Mouse (Mus musculus) midbrain, postnatal 0 days (tissue): ENCODE data around the gene Kcnk4. TPM values are rescaled to one million over a fixed set of nuclear protein-coding genes. Genes with fewer than 3 reads are reported as not detected.

Source experiments
- ATAC-seq: fragments of 200-750 bp; cut with Nextera tagmentation; 2 replicates; pipeline ENCODE4 v1.8.0; 2017; ENCODE audit warnings: moderate number of reproducible peaks, mild to moderate bottlenecking, moderate TSS enrichment, moderate library complexity; ENCODE audit not compliant: low FRiP score
- DNase-seq: peaks from one replicate; pipeline ENCODE4 v3.0.0-alpha.2; 2015; ENCODE audit warnings: low spot score
- H3K27ac ChIP-seq: fragments of 300-500 bp; sonication (generic); 2 replicates; pipeline ENCODE4 v1.5.1; 2014; ENCODE audit warnings: low read depth, mild to moderate bottlenecking, low read length, mixed read lengths
- H3K27me3 ChIP-seq: fragments of 300-500 bp; sonication (generic); 2 replicates; pipeline ENCODE4 v1.6.1; 2014; ENCODE audit warnings: low read length, control low read depth, mixed read lengths; ENCODE audit not compliant: insufficient read depth
- H3K36me3 ChIP-seq: fragments of 300-500 bp; sonication (generic); 2 replicates; pipeline ENCODE4 v1.6.1; 2014; ENCODE audit warnings: low read length, control low read depth, mixed read lengths; ENCODE audit not compliant: insufficient read depth
- H3K4me1 ChIP-seq: fragments of 300-500 bp; sonication (generic); 2 replicates; pipeline ENCODE4 v1.6.1; 2014; ENCODE audit warnings: mild to moderate bottlenecking, control low read depth, antibody characterized with exemption, low read length, mixed read lengths; ENCODE audit not compliant: insufficient read depth
- H3K4me2 ChIP-seq: fragments of 300-500 bp; sonication (generic); 2 replicates; pipeline ENCODE4 v1.6.1; 2014; ENCODE audit warnings: low read depth, mild to moderate bottlenecking, low read length, mixed read lengths; ENCODE audit not compliant: poor library complexity, severe bottlenecking
- H3K4me3 ChIP-seq: fragments of 300-500 bp; sonication (generic); 2 replicates; pipeline ENCODE4 v1.5.1; 2014; ENCODE audit warnings: low read depth, mild to moderate bottlenecking, low read length, moderate library complexity
- H3K9ac ChIP-seq: fragments of 300-500 bp; sonication (generic); replicated peaks from 2 replicates; pipeline ENCODE4 v1.6.1; 2014; ENCODE audit warnings: mild to moderate bottlenecking, low read length, moderate library complexity, mixed read lengths; ENCODE audit not compliant: poor library complexity, severe bottlenecking
- H3K9me3 ChIP-seq: fragments of 300-500 bp; sonication (generic); 2 replicates; pipeline ENCODE4 v1.6.1; 2016; ENCODE audit warnings: low read length, control low read depth
- CTCF ChIP-seq: IDR thresholded peaks from 2 replicates; pipeline ENCODE4 v1.5.1; 2016; ENCODE audit warnings: antibody characterized with exemption, mild to moderate bottlenecking
- WGBS: fragments of 180-500 bp; shearing (Covaris S2); extraction: QIAGEN DNeasy Blood & Tissue Kit; methylation state at CpG from one replicate; pipeline ENCODE4 v1.1.7; 2014; 5-methylcytosine and 5-hydroxymethylcytosine counted together
- polyA plus RNA-seq: library from polyadenylated mRNA; unstranded; fragments of >200 nt; fragmentation: Nextera tagmentation; extraction: Ambion mirVana; gene quantifications from 2 replicates; pipeline ENCODE4 v1.2.1, GENCODE M21; 2015
- total RNA-seq: library from RNA; depleted of rRNA; stranded (reverse); fragments of >200 nt; gene quantifications from 2 replicates; pipeline ENCODE4 v1.2.3, GENCODE M21; 2014

Gene Kcnk4
- total and polyA plus RNA-seq, 2 experiments from 2014 or later, result 13.6 to 18.0 TPM

DNA sequence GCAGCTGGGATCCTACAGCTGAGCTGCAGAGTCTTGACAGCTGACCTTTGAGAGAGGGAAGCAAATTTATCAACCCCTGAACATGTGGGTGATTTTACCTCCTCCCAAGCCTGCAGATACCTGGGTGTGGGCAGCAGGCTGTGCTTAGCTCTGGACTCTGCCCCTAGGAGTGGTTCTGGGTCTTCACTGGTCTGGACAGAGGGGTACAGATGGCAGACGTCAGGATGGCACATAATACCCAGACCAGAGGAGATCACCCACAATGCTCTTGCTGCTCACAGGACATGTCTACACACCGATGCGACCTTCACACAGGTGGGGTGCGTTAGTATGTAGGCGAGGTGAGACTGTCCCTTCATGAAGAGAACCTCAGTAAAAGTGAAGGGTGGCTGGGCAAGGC lies 15.2 kb upstream of the Kcnk4 start:
- peaks cover 5% of the 10 kb centered on the region; the same call in 1 of the 2 replicates for H3K36me3 ChIP-seq
- no peaks in the 10 kb centered on the region for H3K27me3 ChIP-seq
- no peak overlapping the region for H3K4me3 ChIP-seq
- no peak overlapping the region for H3K9ac ChIP-seq
- TF ChIP-seq CTCF, result no peak
- no peak overlapping the region for H3K4me2 ChIP-seq
- 91% methylated on average over 5 of the region's 5 CpGs for WGBS
- H3K4me1 ChIP-seq, result 0 out of 2 replicates have a peak, but pooled peaks cover 3% of the 10 kb centered on the region
- ATAC-seq (no peak), DNase-seq (no peak)
- H3K9me3 ChIP-seq, result no peaks in the 10 kb centered on the region
- H3K27ac ChIP-seq, result no peak overlapping the region

DNA sequence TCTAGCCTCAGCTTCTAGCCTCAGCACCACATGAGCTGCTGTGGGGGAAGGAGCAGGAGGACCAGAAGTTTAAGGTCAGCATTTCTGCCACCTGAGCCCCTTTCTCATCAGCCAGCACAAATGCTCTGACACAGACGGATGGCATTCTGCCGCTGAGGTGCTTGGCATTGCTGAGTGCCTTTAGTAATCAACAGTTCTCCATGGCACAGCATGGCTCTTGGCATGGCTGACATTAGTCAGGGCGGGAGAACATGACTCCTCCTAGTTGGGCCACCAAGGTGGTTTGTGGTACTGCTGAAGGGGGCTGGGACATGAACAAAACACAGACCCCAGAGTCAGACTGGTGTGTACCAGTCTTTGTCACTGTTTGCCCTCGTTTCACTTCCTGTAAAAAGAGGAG lies 13.9 kb upstream of the Kcnk4 start:
- no peak for TF ChIP-seq CTCF
- peak; percentile 48 for DNase-seq
- no peak overlapping the region for H3K27ac ChIP-seq
- 80% methylated on average over 4 of the region's 4 CpGs for WGBS
- no peaks in the 10 kb centered on the region for H3K9me3 ChIP-seq
- peaks cover 5% of the 10 kb centered on the region; the same call in 1 of the 2 replicates for H3K36me3 ChIP-seq
- no peak for ATAC-seq
- H3K4me3 ChIP-seq, result no peak overlapping the region
- H3K9ac ChIP-seq, result no peak overlapping the region
- H3K27me3 ChIP-seq, result no peaks in the 10 kb centered on the region
- no peak overlapping the region for H3K4me2 ChIP-seq
- H3K4me1 ChIP-seq, result 0 out of 2 replicates have a peak, but pooled peaks cover 3% of the 10 kb centered on the region

DNA sequence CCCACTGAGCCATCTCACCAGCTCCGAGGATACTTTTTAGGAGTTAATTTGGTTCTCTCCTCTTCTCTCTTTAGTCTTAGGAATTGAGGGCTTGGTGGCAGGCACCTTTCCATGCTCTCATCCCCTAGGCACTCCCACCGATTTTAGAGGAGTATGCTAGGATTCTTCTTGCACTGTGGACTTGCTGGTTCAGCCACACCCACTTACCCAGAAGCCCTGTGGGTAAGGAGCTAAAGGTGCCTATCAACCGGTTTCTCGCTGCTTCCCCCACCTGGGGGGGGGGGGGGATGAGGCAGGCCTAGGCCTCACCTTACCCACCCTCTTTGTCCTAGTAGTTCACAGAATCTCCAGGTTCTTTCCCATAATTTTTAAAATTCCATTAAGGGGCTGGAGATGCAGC lies 13.4 kb upstream of the Kcnk4 start:
- no peak overlapping the region for H3K4me2 ChIP-seq
- H3K9me3 ChIP-seq, result no peaks in the 10 kb centered on the region
- no peak overlapping the region for H3K9ac ChIP-seq
- WGBS, result 58% methylated on average over 4 of the region's 4 CpGs
- DNase-seq (no peak), ATAC-seq (no peak)
- no peak overlapping the region for H3K27ac ChIP-seq
- no peak for TF ChIP-seq CTCF
- H3K4me1 ChIP-seq, result peaks cover 2% of the 10 kb centered on the region
- H3K4me3 ChIP-seq, result no peak overlapping the region
- peaks cover 5% of the 10 kb centered on the region; the same call in 1 of the 2 replicates for H3K36me3 ChIP-seq
- H3K27me3 ChIP-seq, result no peaks in the 10 kb centered on the region

DNA sequence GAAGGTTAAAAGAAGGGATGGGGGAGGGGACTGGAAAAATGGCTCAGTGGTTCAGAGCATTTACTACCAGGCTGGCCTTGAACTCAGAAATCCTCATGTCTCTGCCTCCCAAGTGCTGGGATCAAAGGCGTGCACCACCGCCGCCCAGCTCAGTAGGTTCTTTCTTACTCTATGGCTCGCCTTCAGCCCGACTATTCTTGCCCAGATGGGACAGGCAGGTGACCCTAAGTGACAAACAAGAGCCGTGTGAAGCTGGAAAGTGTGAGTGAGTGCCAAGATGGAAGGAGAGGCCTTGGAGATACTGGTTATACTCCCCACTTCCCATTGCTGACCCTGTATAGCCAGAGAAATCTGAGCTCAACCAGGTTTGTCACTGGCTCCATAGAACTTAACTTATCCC lies 9.4 kb upstream of the Kcnk4 start:
- DNase-seq, result no peak
- no peak overlapping the region for H3K4me3 ChIP-seq
- WGBS, result 92% methylated on average over 6 of the region's 6 CpGs
- H3K9ac ChIP-seq, result no peak overlapping the region
- TF ChIP-seq CTCF, result no peak
- H3K4me1 ChIP-seq, result peaks cover 19% of the 10 kb centered on the region
- H3K4me2 ChIP-seq, result no peak overlapping the region
- H3K9me3 ChIP-seq, result no peaks in the 10 kb centered on the region
- no peaks in the 10 kb centered on the region for H3K27me3 ChIP-seq
- no peak overlapping the region for H3K27ac ChIP-seq
- peaks cover 5% of the 10 kb centered on the region; the same call in 1 of the 2 replicates for H3K36me3 ChIP-seq
- ATAC-seq, result no peak

DNA sequence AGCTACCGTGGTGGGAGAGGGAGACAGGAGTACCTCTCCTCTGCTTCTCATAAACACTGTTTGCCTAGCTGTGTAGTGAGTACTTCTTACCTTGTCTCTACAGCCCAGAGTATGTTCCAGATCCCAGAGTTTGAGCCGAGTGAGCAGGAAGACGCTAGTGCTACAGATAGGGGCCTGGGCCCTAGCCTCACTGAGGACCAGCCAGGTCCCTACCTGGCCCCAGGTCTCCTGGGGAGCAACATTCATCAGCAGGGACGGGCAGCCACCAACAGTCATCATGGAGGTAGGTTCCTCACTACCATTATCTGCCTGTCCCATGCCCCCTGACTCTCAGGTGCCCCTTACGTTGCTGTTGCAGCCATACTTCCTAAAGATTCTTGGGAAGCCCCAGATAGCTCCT lies 8.4 kb upstream of the Kcnk4 start:
- peaks cover 19% of the 10 kb centered on the region for H3K4me1 ChIP-seq
- H3K27me3 ChIP-seq, result no peaks in the 10 kb centered on the region
- no peak for TF ChIP-seq CTCF
- peak overlapping the region; percentile 95 for H3K27ac ChIP-seq
- peak overlapping the region; percentile 100 for H3K4me2 ChIP-seq
- 25% methylated on average over 5 of the region's 5 CpGs for WGBS
- no peaks in the 10 kb centered on the region for H3K9me3 ChIP-seq
- peak overlapping the region; percentile 92 for H3K4me3 ChIP-seq
- peaks cover 7% of the 10 kb centered on the region for H3K36me3 ChIP-seq
- H3K9ac ChIP-seq, result peak overlapping the region; percentile 89
- no peak for DNase-seq
- ATAC-seq, result no peak

DNA sequence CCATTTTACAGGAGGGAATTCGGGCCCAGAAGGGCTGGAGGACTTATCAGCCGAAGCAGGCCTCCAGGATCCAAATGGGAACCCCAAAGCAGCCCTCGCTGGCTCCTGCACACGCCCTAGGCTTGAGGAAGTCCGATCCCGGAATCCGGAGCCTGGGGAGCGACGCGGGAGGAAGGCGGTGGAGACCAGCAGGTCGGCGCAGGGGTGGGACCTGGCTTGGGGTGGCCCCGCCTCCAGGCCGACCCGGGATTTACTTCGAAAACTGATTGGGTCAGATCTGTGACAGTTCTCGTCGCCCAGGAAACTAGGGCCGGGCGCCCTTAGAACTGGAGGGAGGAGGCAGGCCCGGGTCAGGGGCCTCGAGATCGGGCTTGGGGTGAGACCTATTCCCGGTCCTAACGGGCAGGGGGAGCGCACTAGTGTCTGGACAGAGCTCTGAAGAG lies 8.0 kb upstream of the Kcnk4 start, which contains the start of gene Gpr137:
Gpr137 (minus strand) TSS at position 232 of the 443 bp plus-strand sequence.
- no peak for TF ChIP-seq CTCF
- Histone ChIP-seq H3K9ac (peak within 1 kb of the TSS; percentile 89), H3K4me2 (peak within 1 kb of the TSS; percentile 100), H3K27me3 (no peaks in the 10 kb centered on the region), H3K36me3 (peaks cover 8% of the 10 kb centered on the region), H3K9me3 (no peaks in the 10 kb centered on the region), H3K27ac (peak within 1 kb of the TSS; percentile 95), H3K4me3 (peak within 1 kb of the TSS; percentile 92), H3K4me1 (peaks cover 19% of the 10 kb centered on the region)
- ATAC-seq, result peak; percentile 82
- peak; percentile 93 for DNase-seq
- WGBS, result under 1% methylated on average over 27 of the region's 27 CpGs
